Mouse (Mus musculus) urinary bladder, adult 18-20 months (tissue): ENCODE results near the gene Nr1i3.

Experiments used
- DNase-seq, 2 experiments: peaks; one replicate each; pipeline ENCODE4 v3.0.0; 2022; ENCODE audit warnings: low spot score in 2 of 2, mixed read lengths in 2 of 2

Nr1i3 gene

DNA sequence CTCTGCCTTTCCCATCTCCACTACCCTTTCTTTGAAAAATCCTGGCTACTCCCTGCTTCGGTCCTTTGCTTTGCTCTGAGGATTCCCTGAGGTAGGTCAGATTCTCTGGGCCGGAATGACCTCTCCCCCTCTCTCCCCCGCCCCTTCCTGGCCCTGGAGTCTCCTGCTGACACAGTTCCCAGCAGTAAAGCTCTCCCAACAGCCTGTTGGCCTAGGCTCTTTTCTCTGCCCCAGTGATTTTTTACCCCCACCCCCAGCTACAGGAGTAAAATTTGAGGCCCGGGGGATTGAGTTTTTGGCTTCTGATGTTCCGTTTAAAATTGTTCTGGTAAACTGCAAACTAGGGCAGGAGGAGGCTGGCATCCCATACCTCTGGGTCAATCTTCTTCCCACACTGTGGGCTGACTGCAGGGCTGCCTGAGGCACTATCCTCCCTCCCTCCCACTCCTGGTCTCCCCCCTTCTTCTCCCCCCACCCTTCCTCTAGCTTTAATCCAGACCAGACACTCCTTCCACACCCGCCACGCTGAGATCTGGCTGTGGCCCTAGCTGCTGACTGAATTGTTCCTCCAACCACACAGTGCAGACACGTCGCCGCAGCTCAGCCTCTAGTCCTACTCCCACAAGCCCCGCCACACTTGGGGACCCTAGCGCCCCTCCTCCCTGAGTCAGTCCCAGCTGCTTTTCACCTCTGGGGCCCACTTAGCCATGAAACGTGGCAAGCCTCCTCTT is 38.0 kb downstream of the Nr1i3 start:
- no peak for DNase-seq

GRCm38 (mm10) chr1:171252415-171252814 is 38.6 kb downstream of the Nr1i3 start:
- DNase-seq: no peak

DNA sequence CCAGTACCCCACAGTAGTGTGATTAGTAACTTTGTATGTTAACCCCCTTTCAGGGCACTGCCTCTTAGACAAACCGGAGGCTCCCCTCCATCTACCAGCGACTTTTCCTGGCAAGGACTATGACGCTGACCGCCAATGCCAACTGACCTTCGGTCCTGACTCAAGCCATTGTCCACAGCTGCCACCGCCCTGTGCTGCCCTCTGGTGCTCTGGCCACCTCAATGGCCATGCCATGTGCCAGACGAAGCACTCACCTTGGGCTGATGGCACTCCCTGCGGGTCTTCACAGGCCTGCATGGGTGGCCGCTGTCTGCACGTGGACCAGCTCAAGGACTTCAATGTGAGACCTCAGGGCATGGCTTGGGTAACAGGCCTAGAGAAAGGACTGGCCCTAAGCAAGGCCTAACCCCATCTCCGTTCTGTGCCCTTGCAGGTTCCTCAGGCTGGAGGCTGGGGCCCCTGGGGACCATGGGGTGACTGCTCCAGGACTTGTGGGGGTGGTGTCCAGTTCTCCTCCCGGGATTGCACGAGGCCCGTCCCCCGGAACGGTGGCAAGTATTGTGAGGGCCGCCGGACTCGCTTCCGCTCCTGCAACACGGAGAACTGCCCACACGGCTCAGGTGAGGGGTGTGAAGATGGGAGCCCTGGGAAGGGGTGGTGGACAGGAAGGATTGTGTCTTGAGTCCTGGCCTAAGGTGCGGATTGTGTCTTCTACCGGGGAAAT is 42.5 kb downstream of the Nr1i3 start:
- no peak for DNase-seq

DNA sequence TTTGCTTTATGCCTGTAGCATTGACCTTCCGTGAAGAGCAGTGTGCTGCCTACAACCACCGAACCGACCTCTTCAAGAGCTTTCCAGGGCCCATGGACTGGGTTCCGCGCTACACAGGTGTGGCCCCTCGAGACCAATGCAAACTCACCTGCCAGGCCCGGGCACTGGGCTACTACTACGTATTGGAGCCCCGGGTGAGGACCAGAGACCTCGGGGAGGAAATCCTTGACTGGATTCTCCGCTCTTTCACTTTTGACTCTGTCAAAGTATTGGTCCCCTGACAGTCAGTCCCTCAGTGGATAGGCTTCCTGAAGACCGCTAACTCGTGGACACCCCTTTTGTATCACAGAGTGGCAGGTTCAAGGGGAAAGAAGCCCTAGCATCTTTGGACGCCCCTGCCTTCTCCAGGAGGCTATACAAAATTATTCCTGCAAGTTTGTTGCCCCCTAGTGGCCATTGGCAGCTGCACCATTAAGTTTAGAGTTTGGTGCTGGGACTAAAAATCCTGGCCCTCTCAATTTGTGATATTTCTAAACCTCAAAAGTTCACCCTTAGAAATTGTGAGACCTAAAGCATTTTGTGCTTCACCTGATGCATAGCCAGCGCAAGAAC is 43.3 kb downstream of the Nr1i3 start:
- DNase-seq: no peak

- DNase-seq: no peak
These were observed 44.0 kb downstream of the Nr1i3 start for GRCm38 (mm10) chr1:171257781-171258180.

DNA sequence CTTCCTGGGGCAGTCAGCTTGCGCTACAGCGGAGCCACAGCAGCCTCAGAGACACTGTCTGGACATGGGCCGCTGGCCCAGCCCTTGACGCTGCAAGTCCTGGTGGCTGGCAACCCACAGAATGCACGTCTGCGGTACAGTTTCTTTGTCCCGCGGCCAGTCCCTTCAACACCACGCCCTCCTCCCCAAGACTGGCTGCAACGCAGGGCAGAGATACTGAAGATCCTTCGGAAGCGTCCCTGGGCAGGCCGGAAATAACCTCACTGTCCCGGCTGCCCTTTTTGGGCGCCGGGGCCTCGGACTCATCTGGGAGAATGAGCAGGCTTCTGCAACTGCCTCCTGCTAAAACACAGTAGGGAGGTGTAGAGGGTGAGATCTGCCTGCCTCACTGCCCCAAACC is 45.2 kb downstream of the Nr1i3 start:
- no peak for DNase-seq

DNA sequence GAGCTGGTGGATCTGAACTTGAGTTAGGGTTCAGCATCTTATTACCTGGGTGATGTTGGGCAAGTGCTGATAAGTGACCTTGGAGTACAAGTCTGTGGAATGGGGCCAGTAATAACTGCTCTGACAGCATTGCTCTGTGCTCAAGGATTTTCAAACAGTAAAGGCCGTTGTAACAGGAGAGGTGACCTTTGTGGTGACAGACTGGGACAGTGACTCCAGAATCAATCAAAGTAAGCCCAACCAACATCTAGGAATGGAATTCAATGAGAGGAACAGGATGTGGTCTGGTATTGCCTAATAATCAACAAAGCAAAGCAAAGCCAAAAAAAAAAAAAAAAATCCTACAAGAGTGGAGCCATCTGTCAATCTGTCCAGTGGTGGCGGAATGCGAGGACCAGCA is 46.5 kb downstream of the Nr1i3 start:
- no peak for DNase-seq

DNA sequence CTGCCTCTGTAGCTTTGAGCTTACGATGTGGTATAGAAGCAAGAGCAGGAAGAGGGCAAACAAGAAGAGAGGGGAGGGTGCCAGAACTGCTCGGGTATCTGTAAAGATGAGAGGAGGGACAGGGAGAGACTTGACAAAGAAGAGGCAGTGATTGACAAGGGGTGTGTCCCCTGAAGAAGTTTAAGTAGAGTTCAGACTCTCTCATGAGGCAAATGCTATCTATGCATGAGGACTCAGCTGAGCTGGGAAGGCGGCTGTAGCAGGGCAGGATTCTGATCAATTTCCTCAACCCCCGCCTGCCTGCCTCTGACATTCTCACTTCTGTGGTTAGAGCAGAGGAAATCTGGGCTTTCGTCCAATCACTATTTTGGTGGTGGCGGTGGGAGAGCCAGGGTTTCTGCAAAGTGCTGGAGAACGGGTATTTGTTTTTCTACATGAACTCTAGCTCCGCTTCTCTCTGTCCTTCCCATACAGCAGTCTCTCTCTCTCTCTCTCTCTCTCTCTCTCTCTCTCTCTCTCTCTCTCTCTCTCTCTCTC is 48.9 kb downstream of the Nr1i3 start:
- DNase-seq: no peak

GRCm38 (mm10) chr1:171263185-171263611 is 49.4 kb downstream of the Nr1i3 start:
- no peak for DNase-seq

- DNase-seq: no peak
These were observed 50.1 kb downstream of the Nr1i3 start for GRCm38 (mm10) chr1:171263666-171264461.

- DNase-seq: no peak
These were observed 52.4 kb downstream of the Nr1i3 start for GRCm38 (mm10) chr1:171265971-171266744.

DNA sequence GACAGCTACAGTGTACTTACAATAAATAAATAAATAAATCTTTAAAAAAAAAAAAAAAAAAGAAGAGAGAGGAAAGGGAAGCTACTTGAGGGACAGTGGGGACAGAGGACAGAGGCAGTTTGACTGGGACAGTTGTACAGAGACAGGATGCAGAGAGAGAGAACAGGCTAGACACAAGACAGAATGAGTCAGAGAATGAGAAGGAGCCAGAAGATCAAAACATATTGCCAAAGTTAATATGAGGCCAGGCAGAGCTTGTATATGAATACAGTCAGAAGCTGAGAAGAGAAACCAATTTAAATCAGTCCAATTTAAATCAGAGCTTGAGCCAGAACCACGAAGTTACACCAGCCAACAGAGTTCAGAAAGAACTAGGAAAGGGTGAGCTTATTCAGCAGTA is 54.6 kb downstream of the Nr1i3 start:
- DNase-seq: no peak

- DNase-seq: peak; percentile 94 to 99
These were observed 56.2 kb downstream of the Nr1i3 start, which contains the start of gene B4galt3 for GRCm38 (mm10) chr1:171269848-171270572. Gene B4galt3 (plus strand): TSS chr1:171270328.
